Mouse (Mus musculus) hindbrain, embryonic 11.5 days (tissue): ENCODE measurements around the gene Usp21. TPM values are rescaled to one million over a fixed set of nuclear protein-coding genes. Genes with fewer than 3 reads are reported as not detected.

Experiments
- ATAC-seq: fragments of 200-750 bp; cut with Nextera tagmentation; 2 replicates; pipeline ENCODE4 v1.8.0; 2017; ENCODE audit warnings: mild to moderate bottlenecking, moderate TSS enrichment, moderate library complexity; ENCODE audit not compliant: low FRiP score
- DNase-seq: peaks from one replicate; pipeline ENCODE4 v3.0.0-alpha.2; 2015; ENCODE audit warnings: low spot score
- H3K27ac ChIP-seq: fragments of 300-500 bp; sonication (generic); 2 replicates; pipeline ENCODE4 v1.5.1; 2014; ENCODE audit warnings: mild to moderate bottlenecking, low read depth, low read length
- H3K27me3 ChIP-seq: fragments of 300-500 bp; sonication (generic); 2 replicates; pipeline ENCODE4 v1.6.1; 2014; ENCODE audit warnings: mild to moderate bottlenecking, low read length, moderate library complexity, mixed read lengths; ENCODE audit not compliant: control insufficient read depth, insufficient read depth
- H3K36me3 ChIP-seq: fragments of 300-500 bp; sonication (generic); 2 replicates; pipeline ENCODE4 v1.6.1; 2014; ENCODE audit warnings: mild to moderate bottlenecking, low read length, moderate library complexity, mixed read lengths; ENCODE audit not compliant: control insufficient read depth, insufficient read depth
- H3K4me1 ChIP-seq: fragments of 300-500 bp; sonication (generic); replicated peaks from 2 replicates; pipeline ENCODE4 v1.6.1; 2014; ENCODE audit warnings: low read length, mixed read lengths; ENCODE audit not compliant: control insufficient read depth, insufficient read depth
- H3K4me2 ChIP-seq: fragments of 300-500 bp; sonication (generic); replicated peaks from 2 replicates; pipeline ENCODE4 v1.6.1; 2014; ENCODE audit warnings: mild to moderate bottlenecking, low read depth, low read length
- H3K4me3 ChIP-seq: fragments of 300-500 bp; sonication (generic); 2 replicates; pipeline ENCODE4 v1.5.1; 2014; ENCODE audit warnings: low read depth, low read length
- H3K9ac ChIP-seq: fragments of 300-500 bp; sonication (generic); 2 replicates; pipeline ENCODE4 v1.6.1; 2014; ENCODE audit warnings: low read depth, low read length
- H3K9me3 ChIP-seq: fragments of 300-500 bp; sonication (generic); 2 replicates; pipeline ENCODE4 v1.6.1; 2016; ENCODE audit warnings: low read length; ENCODE audit not compliant: control insufficient read depth
- WGBS: fragments of 180-500 bp; shearing (Covaris S2); extraction: QIAGEN DNeasy Blood & Tissue Kit; methylation state at CpG from one replicate; pipeline ENCODE4 v1.1.7; 2014; 5-methylcytosine and 5-hydroxymethylcytosine counted together
- polyA plus RNA-seq: library from polyadenylated mRNA; unstranded; fragments of >200 nt; fragmentation: Nextera tagmentation; extraction: Ambion mirVana; gene quantifications from 2 replicates; pipeline ENCODE4 v1.2.1, GENCODE M21; 2014

The Usp21 gene
- polyA plus RNA-seq, 1 experiment from 2014 or later = 82.8 TPM

DNA sequence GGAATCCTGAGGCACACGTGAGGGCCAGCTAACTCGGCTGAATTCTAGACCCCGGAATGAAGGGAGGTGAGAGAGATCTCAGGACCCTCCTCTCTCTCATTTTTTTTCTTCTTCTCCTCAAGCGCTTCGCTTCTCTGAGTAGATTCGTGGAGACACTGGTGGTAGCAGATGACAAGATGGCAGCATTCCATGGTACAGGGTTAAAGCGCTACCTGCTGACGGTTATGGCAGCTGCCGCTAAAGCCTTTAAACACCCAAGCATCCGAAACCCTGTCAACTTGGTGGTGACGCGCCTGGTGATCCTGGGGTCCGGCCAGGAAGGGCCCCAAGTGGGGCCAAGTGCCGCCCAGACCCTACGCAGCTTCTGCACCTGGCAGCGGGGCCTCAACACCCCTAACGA lies 35.4 kb downstream of the Usp21 start:
- no peak overlapping the region; the same call in 1 of the 2 replicates for H3K27ac ChIP-seq
- peak overlapping the region; percentile 27; the same call in 1 of the 2 replicates for H3K9ac ChIP-seq
- H3K36me3 ChIP-seq = no peaks in the 10 kb centered on the region
- ATAC-seq (no peak), DNase-seq (no peak)
- peaks cover 10% of the 10 kb centered on the region for H3K4me1 ChIP-seq
- no peaks in the 10 kb centered on the region for H3K9me3 ChIP-seq
- WGBS = 54% methylated on average over 17 of the region's 17 CpGs
- H3K4me3 ChIP-seq = no peak overlapping the region
- no peaks in the 10 kb centered on the region for H3K27me3 ChIP-seq
- 0 out of 2 replicates have a peak overlapping the region, but pooled peaks have one; percentile 45 for H3K4me2 ChIP-seq

DNA sequence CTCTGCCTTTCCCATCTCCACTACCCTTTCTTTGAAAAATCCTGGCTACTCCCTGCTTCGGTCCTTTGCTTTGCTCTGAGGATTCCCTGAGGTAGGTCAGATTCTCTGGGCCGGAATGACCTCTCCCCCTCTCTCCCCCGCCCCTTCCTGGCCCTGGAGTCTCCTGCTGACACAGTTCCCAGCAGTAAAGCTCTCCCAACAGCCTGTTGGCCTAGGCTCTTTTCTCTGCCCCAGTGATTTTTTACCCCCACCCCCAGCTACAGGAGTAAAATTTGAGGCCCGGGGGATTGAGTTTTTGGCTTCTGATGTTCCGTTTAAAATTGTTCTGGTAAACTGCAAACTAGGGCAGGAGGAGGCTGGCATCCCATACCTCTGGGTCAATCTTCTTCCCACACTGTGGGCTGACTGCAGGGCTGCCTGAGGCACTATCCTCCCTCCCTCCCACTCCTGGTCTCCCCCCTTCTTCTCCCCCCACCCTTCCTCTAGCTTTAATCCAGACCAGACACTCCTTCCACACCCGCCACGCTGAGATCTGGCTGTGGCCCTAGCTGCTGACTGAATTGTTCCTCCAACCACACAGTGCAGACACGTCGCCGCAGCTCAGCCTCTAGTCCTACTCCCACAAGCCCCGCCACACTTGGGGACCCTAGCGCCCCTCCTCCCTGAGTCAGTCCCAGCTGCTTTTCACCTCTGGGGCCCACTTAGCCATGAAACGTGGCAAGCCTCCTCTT lies 36.0 kb downstream of the Usp21 start:
- Histone ChIP-seq H3K27ac (peak overlapping the region; percentile 56; the same call in 1 of the 2 replicates), H3K36me3 (no peaks in the 10 kb centered on the region), H3K4me3 (peak overlapping the region; percentile 23; the same call in 1 of the 2 replicates), H3K4me1 (peaks cover 10% of the 10 kb centered on the region), H3K9ac (peak overlapping the region; percentile 27; the same call in 1 of the 2 replicates), H3K9me3 (no peaks in the 10 kb centered on the region), H3K27me3 (no peaks in the 10 kb centered on the region), H3K4me2 (peak overlapping the region; percentile 45)
- ATAC-seq = no peak
- peak; percentile 48 for DNase-seq
- 2% methylated on average over 13 of the region's 13 CpGs for WGBS

DNA sequence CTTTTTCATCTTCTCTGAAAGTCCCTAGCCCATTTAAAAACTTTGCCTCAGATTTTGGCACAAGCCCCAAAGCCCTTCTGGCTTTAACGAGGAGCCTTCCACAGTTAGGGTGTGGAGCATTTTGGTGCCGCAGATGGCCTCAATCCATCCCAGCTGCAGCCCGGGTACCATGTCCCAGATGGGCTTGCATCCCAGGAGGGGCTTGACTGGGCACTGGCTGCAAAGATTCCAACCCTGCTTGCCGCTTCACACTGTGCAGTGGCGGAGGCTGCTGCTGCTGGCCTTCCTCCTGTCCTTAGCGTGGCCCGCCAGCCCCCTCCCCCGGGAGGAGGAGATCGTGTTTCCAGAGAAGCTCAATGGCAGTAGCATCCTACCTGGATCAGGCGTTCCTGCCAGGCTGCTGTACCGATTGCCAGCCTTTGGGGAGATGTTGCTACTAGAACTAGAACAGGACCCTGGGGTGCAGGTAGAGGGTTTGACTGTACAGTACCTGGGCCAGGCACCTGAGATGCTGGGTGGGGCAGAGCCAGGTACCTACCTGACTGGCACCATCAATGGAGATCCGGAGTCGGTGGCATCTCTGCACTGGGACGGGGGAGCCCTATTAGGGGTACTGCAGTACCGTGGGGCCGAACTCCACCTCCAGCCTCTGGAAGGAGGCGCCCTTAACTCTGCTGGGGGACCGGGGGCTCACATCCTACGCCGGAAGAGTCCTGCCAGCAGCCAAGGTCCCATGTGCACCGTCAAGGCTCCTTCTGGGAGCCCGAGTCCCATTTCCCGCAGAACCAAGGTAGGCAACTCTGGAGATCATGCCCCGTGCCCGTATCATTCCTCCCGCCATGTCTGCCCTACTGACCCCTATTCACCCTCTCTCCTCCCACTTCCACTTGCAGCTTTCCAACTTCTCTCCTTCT lies 36.9 kb downstream of the Usp21 start, which contains the start of gene Ndufs2:
TSS of gene Ndufs2 (minus strand) at position 709 of the 914 bp plus-strand sequence.
- H3K4me3 ChIP-seq = peak within 1 kb of the TSS; percentile 23
- no peaks in the 10 kb centered on the region for H3K9me3 ChIP-seq
- peak within 1 kb of the TSS; percentile 67 for H3K27ac ChIP-seq
- H3K27me3 ChIP-seq = no peaks in the 10 kb centered on the region
- H3K36me3 ChIP-seq = no peaks in the 10 kb centered on the region
- 10% methylated on average over 25 of the region's 26 CpGs for WGBS
- H3K9ac ChIP-seq = peak within 1 kb of the TSS; percentile 33; the same call in 1 of the 2 replicates
- peak within 1 kb of the TSS; percentile 45 for H3K4me2 ChIP-seq
- ATAC-seq = 0 out of 2 replicates have a peak, but pooled peaks have one; percentile 15
- peak; percentile 48 for DNase-seq
- peaks cover 14% of the 10 kb centered on the region for H3K4me1 ChIP-seq

DNA sequence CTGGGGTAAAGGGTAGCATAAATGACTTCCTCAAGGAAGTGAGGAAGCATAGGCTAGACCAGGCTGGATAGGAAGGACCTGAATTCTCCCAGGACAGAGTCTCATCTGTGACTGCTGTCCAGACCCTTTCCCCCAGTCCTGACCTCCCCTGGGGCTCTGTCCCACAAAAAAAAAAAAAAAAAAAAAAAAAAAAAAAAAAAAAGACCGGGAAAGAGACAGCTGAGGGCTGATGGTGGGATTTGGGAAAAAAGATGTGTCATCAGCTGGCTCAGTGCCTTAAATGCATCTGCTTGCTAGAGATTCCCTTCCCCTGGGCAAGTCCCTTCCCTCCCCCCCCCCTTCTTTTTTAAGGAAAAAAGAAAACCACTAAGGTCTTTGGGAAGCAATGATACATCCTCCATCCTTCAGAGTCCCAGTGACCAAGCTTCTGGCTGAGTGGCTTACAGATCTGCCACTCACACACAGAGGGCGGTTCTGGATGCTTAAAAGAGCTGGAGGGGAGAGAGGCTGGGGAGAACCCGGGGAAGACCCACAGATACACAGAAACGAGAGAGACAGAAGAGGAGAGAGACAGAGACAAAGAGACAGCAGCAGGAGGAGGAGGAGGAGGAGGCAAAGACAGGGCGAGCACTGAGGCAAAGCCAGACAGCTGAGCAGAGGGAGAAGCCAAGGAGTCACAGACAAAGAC lies 37.7 kb downstream of the Usp21 start, which contains the start of gene Adamts4:
TSS of gene Adamts4 (plus strand) at position 509 of the 688 bp plus-strand sequence.
- ATAC-seq (no peak), DNase-seq (peak; percentile 68)
- WGBS = 7% methylated on average over 5 of the region's 5 CpGs
- Histone ChIP-seq H3K4me1 (peaks cover 14% of the 10 kb centered on the region), H3K9ac (peak within 1 kb of the TSS; percentile 33; the same call in 1 of the 2 replicates), H3K4me2 (peak within 1 kb of the TSS; percentile 45), H3K27ac (peak within 1 kb of the TSS; percentile 67; the same call in 1 of the 2 replicates), H3K4me3 (peak within 1 kb of the TSS; percentile 23), H3K27me3 (no peaks in the 10 kb centered on the region), H3K9me3 (no peaks in the 10 kb centered on the region), H3K36me3 (no peaks in the 10 kb centered on the region)

DNA sequence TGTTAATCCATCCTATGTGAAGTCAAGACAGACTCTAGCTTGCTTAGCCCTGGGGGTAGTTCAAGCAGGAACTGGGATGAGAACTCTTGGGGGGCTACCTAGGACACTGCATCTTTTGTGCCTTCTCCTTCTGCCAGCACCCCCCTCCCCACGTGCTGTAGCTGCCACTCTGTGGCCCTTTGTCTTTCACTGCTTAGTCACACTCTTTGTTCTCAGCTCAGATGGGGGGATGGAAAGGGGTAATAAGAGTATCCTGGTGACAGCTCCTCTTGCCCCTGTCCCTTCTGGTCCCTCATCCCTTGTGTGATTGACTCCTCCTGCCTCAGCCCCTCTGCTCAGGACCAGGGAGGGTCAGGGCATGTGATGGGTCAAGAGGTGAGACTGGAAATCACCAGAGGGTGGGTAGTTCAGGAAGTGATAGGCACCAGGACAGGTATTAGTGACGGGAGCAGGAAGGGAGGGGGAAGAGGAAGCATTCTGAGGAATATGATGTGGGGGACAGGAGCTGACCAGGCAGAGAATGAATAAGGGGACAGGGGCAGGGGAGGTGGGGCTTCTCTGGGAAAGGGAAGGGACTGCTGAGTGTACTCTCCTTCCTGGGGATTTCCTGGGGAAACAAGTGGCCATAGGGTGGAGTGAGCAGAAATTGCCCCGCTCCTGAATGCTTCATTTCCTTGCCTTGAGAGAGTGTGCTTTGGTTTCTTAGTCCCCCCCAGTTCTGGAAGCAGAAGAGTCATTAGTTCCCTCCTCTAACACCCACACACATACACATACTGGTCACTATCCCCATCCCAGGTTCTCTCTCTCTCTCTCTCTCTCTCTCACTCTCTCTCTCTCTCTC lies 39.2 kb downstream of the Usp21 start:
- no peaks in the 10 kb centered on the region for H3K9me3 ChIP-seq
- DNase-seq = peak; percentile 36
- peak; percentile 4; the same call in 1 of the 2 replicates for ATAC-seq
- WGBS = 29% methylated on average over 3 of the region's 3 CpGs
- H3K9ac ChIP-seq = no peak overlapping the region
- no peaks in the 10 kb centered on the region for H3K27me3 ChIP-seq
- peaks cover 14% of the 10 kb centered on the region for H3K4me1 ChIP-seq
- H3K4me3 ChIP-seq = no peak overlapping the region
- H3K36me3 ChIP-seq = no peaks in the 10 kb centered on the region
- no peak overlapping the region for H3K27ac ChIP-seq
- no peak overlapping the region for H3K4me2 ChIP-seq

DNA sequence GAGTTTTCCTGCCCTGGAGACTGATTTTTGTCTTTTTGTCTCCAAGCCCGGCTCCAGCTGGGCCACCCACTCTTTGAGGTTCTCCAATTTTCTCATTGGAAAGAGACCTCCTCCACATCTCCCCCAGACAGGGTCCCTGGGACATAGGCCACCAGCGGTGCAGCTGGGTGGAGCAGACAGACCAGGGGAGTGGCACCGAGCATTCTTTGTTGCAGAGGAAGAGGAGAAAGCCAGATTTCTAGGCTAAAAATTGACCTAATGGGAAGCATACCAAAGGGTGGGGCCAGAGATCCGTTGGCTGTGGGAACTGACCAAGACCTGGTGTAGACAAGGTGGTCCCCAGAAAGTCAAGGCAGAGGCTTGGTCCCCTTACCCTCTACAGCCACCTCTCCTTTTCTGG lies 39.9 kb downstream of the Usp21 start:
- H3K9ac ChIP-seq = no peak overlapping the region
- 34% methylated on average over 4 of the region's 4 CpGs for WGBS
- H3K4me2 ChIP-seq = peak overlapping the region; percentile 52
- DNase-seq (peak; percentile 22), ATAC-seq (no peak)
- no peaks in the 10 kb centered on the region for H3K36me3 ChIP-seq
- H3K27me3 ChIP-seq = no peaks in the 10 kb centered on the region
- H3K27ac ChIP-seq = peak overlapping the region; percentile 43
- no peaks in the 10 kb centered on the region for H3K9me3 ChIP-seq
- peak overlapping the region; percentile 26; the same call in 1 of the 2 replicates for H3K4me3 ChIP-seq
- H3K4me1 ChIP-seq = peaks cover 14% of the 10 kb centered on the region

DNA sequence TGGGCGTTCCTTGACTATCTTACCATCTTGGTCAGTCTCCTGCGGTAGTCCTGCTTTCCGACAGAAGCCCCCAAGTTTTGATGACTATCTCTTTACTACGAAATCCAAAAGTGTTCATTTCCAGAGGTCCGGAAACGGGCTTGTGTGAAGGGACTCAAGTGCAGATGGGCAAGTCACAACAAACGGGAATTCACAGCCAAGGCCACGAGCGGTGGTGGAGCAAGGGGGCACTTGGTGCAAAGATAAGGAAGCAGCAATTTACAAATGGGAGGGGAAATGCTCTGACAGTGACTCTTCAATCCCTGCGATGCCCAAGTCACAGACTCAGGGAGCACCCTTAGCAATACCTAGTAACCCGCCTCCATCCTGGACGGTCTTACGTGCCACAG lies 40.3 kb downstream of the Usp21 start:
- ATAC-seq (peak; percentile 10; the same call in 1 of the 2 replicates), DNase-seq (no peak)
- Histone ChIP-seq H3K9ac (peak overlapping the region; percentile 35; the same call in 1 of the 2 replicates), H3K4me2 (peak overlapping the region; percentile 52), H3K4me1 (peaks cover 14% of the 10 kb centered on the region), H3K27ac (peak overlapping the region; percentile 43), H3K36me3 (0 out of 2 replicates have a peak, but pooled peaks cover 3% of the 10 kb centered on the region), H3K9me3 (no peaks in the 10 kb centered on the region), H3K4me3 (peak overlapping the region; percentile 26), H3K27me3 (no peaks in the 10 kb centered on the region)
- WGBS = 12% methylated on average over 13 of the region's 13 CpGs
